Mouse (Mus musculus) liver, embryonic 14.5 days (tissue): ENCODE data around the gene 2410002F23Rik. TPM values are rescaled to one million over a fixed set of nuclear protein-coding genes. Genes with fewer than 3 reads are reported as not detected.
"Not testable (repeated sequence)": the region's sequence is repeated elsewhere in the genome, so short reads cannot be mapped to it uniquely, and the experiment has no call there.

ENCODE experiments used
- ATAC-seq: fragments of 200-750 bp; cut with Nextera tagmentation; 2 replicates; pipeline ENCODE4 v1.8.0; 2017; ENCODE audit warnings: moderate number of reproducible peaks, mild to moderate bottlenecking, moderate library complexity; ENCODE audit not compliant: insufficient read depth
- DNase-seq, 3 experiments: peaks; one replicate each; pipeline ENCODE4 v3.0.0-alpha.2; 2012 to 2013; ENCODE audit warnings: low read depth in 3 of 3, low spot score in 3 of 3
- H3K27ac ChIP-seq: fragments of 300-500 bp; sonication (generic); 2 replicates; pipeline ENCODE4 v1.5.1; 2014; ENCODE audit warnings: moderate library complexity, mild to moderate bottlenecking, control low read depth, inconsistent platforms
- H3K27me3 ChIP-seq: fragments of 300-500 bp; sonication (generic); 2 replicates; pipeline ENCODE4 v1.6.1; 2014; ENCODE audit warnings: mild to moderate bottlenecking, low read length, moderate library complexity; ENCODE audit not compliant: control insufficient read depth, insufficient read depth
- H3K36me3 ChIP-seq: fragments of 300-500 bp; sonication (generic); replicated peaks from 2 replicates; pipeline ENCODE4 v1.6.1; 2014; ENCODE audit warnings: low read depth; ENCODE audit not compliant: control insufficient read depth, insufficient read depth
- H3K4me1 ChIP-seq, 2 experiments: fragments of 200-500 bp in 1 of 2; fragments of 300-500 bp in 1 of 2; sonication (generic) in 1 of 2; replicated peaks; 2 replicates each; pipeline ENCODE4 v1.6.1; 2012 to 2014; ENCODE audit warnings: antibody characterized with exemption in 1 of 2, inconsistent platforms in 1 of 2, low read length in 1 of 2; ENCODE audit not compliant: control insufficient read depth in 2 of 2, insufficient read depth in 2 of 2
- H3K4me2 ChIP-seq: fragments of 300-500 bp; sonication (generic); 2 replicates; pipeline ENCODE4 v1.6.1; 2014; ENCODE audit warnings: low read depth, mild to moderate bottlenecking, control low read depth, moderate library complexity
- H3K4me3 ChIP-seq, 2 experiments: fragments of 200-500 bp in 1 of 2; fragments of 300-500 bp in 1 of 2; sonication (generic) in 1 of 2; 2 replicates each; pipeline ENCODE4 v1.5.1; 2012 to 2014; ENCODE audit warnings: low read depth in 2 of 2, low read length in 2 of 2, mild to moderate bottlenecking in 2 of 2, control low read depth in 1 of 2, inconsistent platforms in 1 of 2, moderate library complexity in 1 of 2; ENCODE audit not compliant: insufficient read depth in 1 of 2
- H3K9ac ChIP-seq: fragments of 300-500 bp; sonication (generic); replicated peaks from 2 replicates; pipeline ENCODE4 v1.6.1; 2014; ENCODE audit warnings: mild to moderate bottlenecking, control low read depth, moderate library complexity
- H3K9me3 ChIP-seq: fragments of 300-500 bp; sonication (generic); 2 replicates; pipeline ENCODE4 v1.6.1; 2016; ENCODE audit warnings: low read length, mixed read lengths; ENCODE audit not compliant: control insufficient read depth
- CTCF ChIP-seq: IDR thresholded peaks from 2 replicates; pipeline ENCODE4 v1.5.1; 2016; ENCODE audit warnings: antibody characterized with exemption, low read depth, control low read depth
- EP300 ChIP-seq: IDR thresholded peaks from 2 replicates; pipeline ENCODE4 v1.6.1; 2016; ENCODE audit warnings: antibody characterized with exemption, low read depth
- WGBS: fragments of 180-500 bp; shearing (Covaris S2); extraction: QIAGEN DNeasy Blood & Tissue Kit; methylation state at CpG from one replicate; pipeline ENCODE4 v1.1.7; 2014; ENCODE audit not compliant: insufficient replicate concordance; 5-methylcytosine and 5-hydroxymethylcytosine counted together
- polyA plus RNA-seq, 2 experiments: library from polyadenylated mRNA; depleted of rRNA in 1 of 2; stranded (reverse) in 1 of 2; unstranded in 1 of 2; fragments of >200 nt; fragmentation: Nextera tagmentation in 1 of 2; extraction: Ambion mirVana in 1 of 2; gene quantifications; 2 replicates each; pipeline versions ENCODE4 v1.2.1 to v1.2.3; 2012 to 2014

2410002F23Rik gene
- polyA plus RNA-seq (2012; rRNA removed): 43.8 and 47.9 TPM in 2 replicates
- polyA plus RNA-seq (2014; fragmentation: Nextera tagmentation; extraction: Ambion mirVana): 20.0 and 21.8 TPM in 2 replicates

DNA sequence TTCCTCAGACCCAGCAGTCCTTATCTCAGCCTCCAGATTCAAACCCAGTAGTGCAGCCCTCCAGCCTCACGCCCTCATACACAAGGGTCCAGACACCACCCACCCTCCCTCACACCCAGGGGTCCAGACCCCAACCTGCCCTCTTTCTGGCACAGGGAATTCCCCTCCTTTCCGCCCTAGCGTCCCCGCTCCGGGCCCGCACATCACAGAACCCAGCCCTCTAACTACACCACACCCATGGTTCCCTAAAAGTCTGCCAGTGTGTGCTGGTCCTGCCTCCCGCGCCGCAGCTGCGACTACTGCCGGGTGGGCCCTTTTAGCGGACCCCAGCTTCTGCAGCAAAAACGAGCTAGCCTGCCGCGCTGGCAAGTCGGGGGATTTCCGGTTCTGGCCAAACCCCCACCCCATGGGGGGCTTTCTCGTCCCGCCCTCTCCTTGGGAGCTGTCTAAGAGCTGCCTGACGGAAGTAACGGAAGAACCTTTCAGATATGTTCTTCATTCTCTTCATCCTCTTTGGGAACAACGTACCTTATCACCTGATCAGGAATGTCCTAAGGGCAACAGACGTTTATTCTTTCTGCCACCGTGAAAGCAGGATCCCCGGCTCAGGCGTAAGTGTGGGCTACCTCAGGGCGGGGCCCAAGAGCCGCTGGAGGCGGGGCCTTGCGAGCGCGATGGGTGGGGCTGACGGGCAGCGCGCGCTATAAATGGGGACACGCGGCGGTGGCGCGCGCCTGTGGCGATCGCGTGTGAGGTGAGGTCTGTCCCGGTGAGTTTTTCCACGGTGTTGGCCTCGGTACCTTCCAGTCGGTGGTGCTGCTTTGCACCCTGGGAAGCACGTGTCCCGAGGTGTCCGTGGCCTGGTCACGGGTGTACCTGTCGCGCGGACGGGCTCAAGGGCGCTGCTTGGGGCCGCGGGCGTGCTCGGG lies at the start of gene 2410002F23Rik, which contains the start of gene 1700028J19Rik:
TSS of gene 2410002F23Rik (plus strand) at position 668 of the 929 bp plus-strand sequence.
TSS of gene 1700028J19Rik (minus strand) at position 641 of the 929 bp plus-strand sequence.
- peak within 1 kb of the TSS; percentile 88 for H3K4me2 ChIP-seq
- DNase-seq (peak; percentile 65 to 72 (median 67)), ATAC-seq (peak; percentile 89)
- no peaks in the 10 kb centered on the region for H3K9me3 ChIP-seq
- peak within 1 kb of the TSS; percentile 85 to 89 for H3K4me3 ChIP-seq
- TF ChIP-seq CTCF: peak; percentile 20
- TF ChIP-seq EP300: peak; percentile 79
- peaks cover 4 to 11% of the 10 kb centered on the region in 2 experiments for H3K4me1 ChIP-seq
- H3K9ac ChIP-seq: peak within 1 kb of the TSS; percentile 92
- H3K27ac ChIP-seq: peak within 1 kb of the TSS; percentile 63
- under 1% methylated on average over 62 of the region's 62 CpGs for WGBS
- H3K27me3 ChIP-seq: no peaks in the 10 kb centered on the region
- peaks cover 28% of the 10 kb centered on the region for H3K36me3 ChIP-seq

GRCm38 (mm10) chr7:44197891-44198290 lies 48.6 kb upstream of the 2410002F23Rik start, which contains the start of gene Klk1b3:
Klk1b3 (plus strand) TSS chr7:44198191.
- no peak within 1 kb of the TSS for H3K4me2 ChIP-seq
- 28% methylated on average over 3 of the region's 3 CpGs for WGBS
- ATAC-seq: no peak
- H3K36me3 ChIP-seq: no peaks in the 10 kb centered on the region
- H3K9me3 ChIP-seq: no peaks in the 10 kb centered on the region
- no peaks in the 10 kb centered on the region for H3K4me1 ChIP-seq
- H3K27me3 ChIP-seq: no peaks in the 10 kb centered on the region
- TF ChIP-seq CTCF (no peak), EP300 (no peak)
- H3K4me3 ChIP-seq: no peak within 1 kb of the TSS
- H3K9ac ChIP-seq: no peak within 1 kb of the TSS
- DNase-seq: no peak
- no peak within 1 kb of the TSS for H3K27ac ChIP-seq

DNA sequence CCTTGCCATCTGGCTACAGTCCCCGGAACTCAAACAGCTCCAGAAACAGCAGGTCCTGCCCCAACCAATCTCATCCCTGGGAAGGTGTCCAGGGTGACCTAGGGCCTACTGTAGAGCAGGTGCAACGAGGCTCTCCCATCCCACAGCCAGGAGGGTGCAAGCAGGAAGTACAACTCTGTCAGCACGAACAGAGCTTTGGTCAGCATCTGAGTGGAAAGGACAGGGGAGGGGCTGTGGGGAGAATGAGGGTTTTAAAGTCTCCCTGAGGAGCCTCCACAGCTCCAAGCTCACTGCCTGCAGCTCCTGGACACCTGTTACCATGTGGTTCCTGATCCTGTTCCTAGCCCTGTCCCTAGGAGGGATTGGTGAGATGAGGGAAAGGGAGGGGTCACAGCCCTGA lies 39.4 kb upstream of the 2410002F23Rik start, which contains the start of gene Klk1b4:
TSS of gene Klk1b4 (plus strand) at position 301 of the 400 bp plus-strand sequence.
- not testable (repeated sequence) for DNase-seq, ATAC-seq, H3K4me2 ChIP-seq, H3K27me3 ChIP-seq, H3K9ac ChIP-seq, H3K36me3 ChIP-seq, H3K4me3 ChIP-seq, H3K27ac ChIP-seq, H3K9me3 ChIP-seq, H3K4me1 ChIP-seq
- 16% methylated on average over 3 of the region's 3 CpGs for WGBS

- no peaks in the 10 kb centered on the region for H3K36me3 ChIP-seq
- no peak overlapping the region for H3K4me3 ChIP-seq
- H3K27me3 ChIP-seq: no peaks in the 10 kb centered on the region
- no peak for TF ChIP-seq EP300
- TF ChIP-seq CTCF: no peak
- H3K27ac ChIP-seq: no peak overlapping the region
- no peaks in the 10 kb centered on the region for H3K9me3 ChIP-seq
- H3K4me1 ChIP-seq: no peaks in the 10 kb centered on the region
- DNase-seq (no peak), ATAC-seq (no peak)
- WGBS: 48% methylated on average over 3 of the region's 3 CpGs
- no peak overlapping the region for H3K4me2 ChIP-seq
- no peak overlapping the region for H3K9ac ChIP-seq
These were observed 38.2 kb upstream of the 2410002F23Rik start for GRCm38 (mm10) chr7:44208307-44208706.

DNA sequence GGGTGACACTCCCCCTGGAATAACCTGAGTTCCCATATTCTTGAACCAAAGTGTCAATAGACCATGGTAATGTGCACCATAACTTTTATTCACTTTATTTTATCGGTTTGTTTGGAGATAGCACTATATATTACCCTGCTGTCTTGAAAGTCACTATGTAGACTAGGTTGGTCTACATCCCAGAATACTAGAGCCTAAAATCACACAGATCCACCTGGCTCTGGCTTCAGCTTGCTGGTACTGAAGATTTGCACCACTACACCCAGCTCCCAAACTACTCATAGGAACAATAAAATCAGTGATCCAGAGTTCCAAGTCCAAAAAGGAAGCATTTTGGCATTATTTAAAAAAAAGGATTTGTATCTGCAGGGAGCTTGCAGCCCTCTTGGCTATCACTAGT lies 30.9 kb upstream of the 2410002F23Rik start, which contains the start of gene Klk1b5:
TSS of gene Klk1b5 (plus strand) at position 301 of the 400 bp plus-strand sequence.
- H3K9ac ChIP-seq: no peak within 1 kb of the TSS
- H3K27ac ChIP-seq: no peak within 1 kb of the TSS
- DNase-seq (no peak), ATAC-seq (no peak)
- no peak within 1 kb of the TSS for H3K4me2 ChIP-seq
- H3K36me3 ChIP-seq: no peaks in the 10 kb centered on the region
- H3K9me3 ChIP-seq: no peaks in the 10 kb centered on the region
- H3K27me3 ChIP-seq: no peaks in the 10 kb centered on the region
- H3K4me1 ChIP-seq: 0 out of 4 replicates have a peak, but pooled peaks cover 0 to under 1% of the 10 kb centered on the region in 2 experiments
- no peak within 1 kb of the TSS for H3K4me3 ChIP-seq
- TF ChIP-seq EP300 (no peak), CTCF (no peak)
- 41% methylated on average over 1 of the region's 1 CpGs for WGBS

GRCm38 (mm10) chr7:44221601-44222000 lies 24.9 kb upstream of the 2410002F23Rik start:
- not testable (repeated sequence) for DNase-seq, H3K27me3 ChIP-seq, H3K4me3 ChIP-seq, H3K36me3 ChIP-seq, H3K4me2 ChIP-seq, H3K4me1 ChIP-seq, ATAC-seq, H3K9ac ChIP-seq, H3K27ac ChIP-seq, H3K9me3 ChIP-seq
- WGBS: 55% methylated on average over 7 of the region's 10 CpGs

- not testable (repeated sequence) for H3K4me3 ChIP-seq, ATAC-seq, H3K4me2 ChIP-seq, H3K4me1 ChIP-seq, DNase-seq, H3K27ac ChIP-seq, H3K9ac ChIP-seq, H3K27me3 ChIP-seq, H3K36me3 ChIP-seq, H3K9me3 ChIP-seq
- 53% methylated on average over 6 of the region's 6 CpGs for WGBS
These were observed 24.2 kb upstream of the 2410002F23Rik start for GRCm38 (mm10) chr7:44222335-44222734.
